Mouse (Mus musculus): ENCODE measurements around the gene Ube2h.

DNA sequence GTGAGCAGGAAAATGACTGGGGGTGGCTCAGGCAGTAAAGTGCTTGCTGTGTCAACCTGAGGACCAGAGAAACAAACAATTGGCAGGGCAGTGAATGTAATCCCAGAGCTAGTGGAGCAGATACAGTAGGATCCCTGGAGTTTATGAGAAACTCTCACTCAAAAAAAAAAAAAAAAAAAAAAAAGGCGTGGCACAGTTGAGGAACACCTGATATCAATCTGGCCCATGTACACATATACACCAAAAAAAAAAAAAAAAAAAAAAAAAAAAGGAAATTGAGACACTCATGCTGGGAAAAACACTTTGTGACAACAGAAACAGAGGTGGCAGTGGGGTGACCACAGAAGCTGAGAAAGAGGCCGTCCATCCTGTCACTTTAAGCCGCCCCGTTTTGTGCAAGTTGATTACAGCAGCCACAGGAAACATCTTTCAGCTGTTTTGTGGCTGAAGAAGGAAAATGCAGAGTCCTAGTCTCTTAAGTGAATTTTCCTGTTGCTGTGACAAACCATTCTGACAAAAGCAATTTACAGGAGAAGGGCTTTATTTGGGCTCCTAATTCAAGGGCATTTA lies 21.7 kb upstream of the Ube2h start:
- no peak for TF ChIP-seq POLR2A (IDR thresholded peaks at IDR 0.05; ENCODE audit: low read depth, low read length)
- no peak for TF ChIP-seq CTCF (conservative IDR thresholded peaks at IDR 0.05; ENCODE audit: insufficient read depth, insufficient read length, low read depth, low read length)
